Mouse (Mus musculus) midbrain, embryonic 16.5 days (tissue): ENCODE results near the gene Mpdz. TPM values are rescaled to one million over a fixed set of nuclear protein-coding genes. Genes with fewer than 3 reads are reported as not detected.

ENCODE experiments used
- ATAC-seq: fragments of 200-750 bp; cut with Nextera tagmentation; 2 replicates; pipeline ENCODE4 v1.8.0; 2017; ENCODE audit warnings: moderate TSS enrichment
- H3K27ac ChIP-seq: fragments of 300-500 bp; sonication (generic); 2 replicates; pipeline ENCODE4 v1.5.1; 2014; ENCODE audit warnings: mild to moderate bottlenecking, low read length, mixed read lengths
- H3K27me3 ChIP-seq: fragments of 300-500 bp; sonication (generic); 2 replicates; pipeline ENCODE4 v1.6.1; 2014; ENCODE audit warnings: low read depth, low read length, mixed read lengths; ENCODE audit not compliant: control insufficient read depth, insufficient read depth
- H3K36me3 ChIP-seq: fragments of 300-500 bp; sonication (generic); 2 replicates; pipeline ENCODE4 v1.6.1; 2014; ENCODE audit warnings: mild to moderate bottlenecking, low read length, moderate library complexity, mixed read lengths; ENCODE audit not compliant: control insufficient read depth, insufficient read depth
- H3K4me1 ChIP-seq: fragments of 300-500 bp; sonication (generic); 2 replicates; pipeline ENCODE4 v1.6.1; 2014; ENCODE audit warnings: mild to moderate bottlenecking, low read length, mixed read lengths; ENCODE audit not compliant: control insufficient read depth, insufficient read depth
- H3K4me2 ChIP-seq: fragments of 300-500 bp; sonication (generic); 2 replicates; pipeline ENCODE4 v1.6.1; 2014; ENCODE audit warnings: mild to moderate bottlenecking, low read length, mixed read lengths
- H3K4me3 ChIP-seq: fragments of 300-500 bp; sonication (generic); 2 replicates; pipeline ENCODE4 v1.5.1; 2014; ENCODE audit warnings: low read depth, mild to moderate bottlenecking, low read length, moderate library complexity, mixed read lengths
- H3K9ac ChIP-seq: fragments of 300-500 bp; sonication (generic); 2 replicates; pipeline ENCODE4 v1.6.1; 2014; ENCODE audit warnings: low read depth, low read length, mixed read lengths
- H3K9me3 ChIP-seq: fragments of 300-500 bp; sonication (generic); replicated peaks from 2 replicates; pipeline ENCODE4 v1.6.1; 2014; ENCODE audit warnings: mild to moderate bottlenecking, low read length, mixed read lengths; ENCODE audit not compliant: control insufficient read depth, poor library complexity, severe bottlenecking
- WGBS: fragments of 180-500 bp; shearing (Covaris S2); extraction: QIAGEN DNeasy Blood & Tissue Kit; methylation state at CpG from one replicate; pipeline ENCODE4 v1.1.7; 2014; 5-methylcytosine and 5-hydroxymethylcytosine counted together
- polyA plus RNA-seq: library from polyadenylated mRNA; unstranded; fragments of >200 nt; fragmentation: Nextera tagmentation; extraction: Ambion mirVana; gene quantifications from 2 replicates; pipeline ENCODE4 v1.2.1, GENCODE M21; 2015

Gene Mpdz
- polyA plus RNA-seq, 1 experiment from 2014 or later, result 12.1 TPM

- Histone ChIP-seq H3K9me3 (no peaks in the 10 kb centered on the region), H3K4me2 (no peak overlapping the region), H3K36me3 (no peaks in the 10 kb centered on the region), H3K27me3 (no peaks in the 10 kb centered on the region), H3K4me1 (no peaks in the 10 kb centered on the region), H3K9ac (no peak overlapping the region), H3K4me3 (no peak overlapping the region), H3K27ac (no peak overlapping the region)
- ATAC-seq, result no peak
- 84% methylated on average over 3 of the region's 3 CpGs for WGBS
Observed at GRCm38 (mm10) chr4:81453806-81454205, 11.2 kb upstream of the Mpdz start.

GRCm38 (mm10) chr4:81452183-81452582, 9.6 kb upstream of the Mpdz start:
- Histone ChIP-seq H3K27ac (no peak overlapping the region), H3K36me3 (no peaks in the 10 kb centered on the region), H3K4me2 (no peak overlapping the region), H3K4me1 (no peaks in the 10 kb centered on the region), H3K9ac (no peak overlapping the region), H3K27me3 (no peaks in the 10 kb centered on the region), H3K9me3 (no peaks in the 10 kb centered on the region), H3K4me3 (no peak overlapping the region)
- no peak for ATAC-seq
- WGBS, result 49% methylated on average over 2 of the region's 2 CpGs

- Histone ChIP-seq H3K27me3 (no peaks in the 10 kb centered on the region), H3K9ac (no peak overlapping the region), H3K9me3 (no peaks in the 10 kb centered on the region), H3K4me2 (no peak overlapping the region), H3K4me3 (no peak overlapping the region), H3K4me1 (no peaks in the 10 kb centered on the region), H3K36me3 (no peaks in the 10 kb centered on the region), H3K27ac (no peak overlapping the region)
- WGBS, result 94% methylated on average over 4 of the region's 4 CpGs
- no peak for ATAC-seq
Observed at GRCm38 (mm10) chr4:81449413-81449812, 6.8 kb upstream of the Mpdz start.

GRCm38 (mm10) chr4:81443566-81443965, 951 bp upstream of the Mpdz start:
- WGBS, result 90% methylated on average over 5 of the region's 5 CpGs
- H3K4me2 ChIP-seq, result no peak overlapping the region; the same call in 1 of the 2 replicates
- H3K4me3 ChIP-seq, result no peak overlapping the region
- no peaks in the 10 kb centered on the region for H3K9me3 ChIP-seq
- peaks cover 5% of the 10 kb centered on the region for H3K4me1 ChIP-seq
- no peak overlapping the region for H3K9ac ChIP-seq
- no peak overlapping the region for H3K27ac ChIP-seq
- no peaks in the 10 kb centered on the region for H3K36me3 ChIP-seq
- no peaks in the 10 kb centered on the region; the same call in 1 of the 2 replicates for H3K27me3 ChIP-seq
- ATAC-seq, result no peak

- Histone ChIP-seq H3K4me1 (no peaks in the 10 kb centered on the region), H3K36me3 (no peaks in the 10 kb centered on the region), H3K27me3 (no peaks in the 10 kb centered on the region), H3K4me3 (no peak overlapping the region), H3K4me2 (no peak overlapping the region), H3K9me3 (no peaks in the 10 kb centered on the region), H3K9ac (no peak overlapping the region), H3K27ac (no peak overlapping the region)
- WGBS, result 91% methylated on average over 3 of the region's 3 CpGs
- ATAC-seq, result no peak
Observed at GRCm38 (mm10) chr4:81433961-81434360, 8.7 kb downstream of the Mpdz start.

- no peak overlapping the region for H3K27ac ChIP-seq
- no peaks in the 10 kb centered on the region for H3K27me3 ChIP-seq
- WGBS, result 82% methylated on average over 4 of the region's 4 CpGs
Observed at GRCm38 (mm10) chr4:81430826-81431225, 11.8 kb downstream of the Mpdz start.

GRCm38 (mm10) chr4:81430105-81430504, 12.5 kb downstream of the Mpdz start:
- 67% methylated on average over 3 of the region's 3 CpGs for WGBS
- no peak for ATAC-seq

More at GRCm38 (mm10) chr4:81430826-81431225, 11.8 kb downstream of the Mpdz start:
- H3K9ac ChIP-seq, result no peak overlapping the region
- H3K4me3 ChIP-seq, result no peak overlapping the region
- no peak overlapping the region for H3K4me2 ChIP-seq
- no peaks in the 10 kb centered on the region for H3K36me3 ChIP-seq
- no peaks in the 10 kb centered on the region for H3K4me1 ChIP-seq
- no peaks in the 10 kb centered on the region for H3K9me3 ChIP-seq
- no peak for ATAC-seq

GRCm38 (mm10) chr4:81429670-81430069, 12.9 kb downstream of the Mpdz start:
- H3K9me3 ChIP-seq, result no peaks in the 10 kb centered on the region
- H3K9ac ChIP-seq, result no peak overlapping the region
- H3K4me1 ChIP-seq, result no peaks in the 10 kb centered on the region
- H3K36me3 ChIP-seq, result no peaks in the 10 kb centered on the region
- no peaks in the 10 kb centered on the region for H3K27me3 ChIP-seq
- H3K4me3 ChIP-seq, result no peak overlapping the region
- no peak overlapping the region for H3K4me2 ChIP-seq
- no peak overlapping the region for H3K27ac ChIP-seq
- no peak for ATAC-seq
- WGBS, result 85% methylated on average over 2 of the region's 2 CpGs

More at GRCm38 (mm10) chr4:81430105-81430504, 12.5 kb downstream of the Mpdz start:
- H3K9me3 ChIP-seq, result no peaks in the 10 kb centered on the region
- H3K36me3 ChIP-seq, result no peaks in the 10 kb centered on the region
- no peaks in the 10 kb centered on the region for H3K27me3 ChIP-seq
- H3K27ac ChIP-seq, result no peak overlapping the region
- H3K4me2 ChIP-seq, result no peak overlapping the region
- no peak overlapping the region for H3K4me3 ChIP-seq
- H3K9ac ChIP-seq, result no peak overlapping the region
- no peaks in the 10 kb centered on the region for H3K4me1 ChIP-seq

- 27% methylated on average over 1 of the region's 1 CpGs for WGBS
- no peak for ATAC-seq
- H3K4me1 ChIP-seq, result peaks cover 3% of the 10 kb centered on the region
- no peak overlapping the region for H3K27ac ChIP-seq
- no peak overlapping the region for H3K4me2 ChIP-seq
- H3K9me3 ChIP-seq, result no peaks in the 10 kb centered on the region
- H3K4me3 ChIP-seq, result no peak overlapping the region
- H3K9ac ChIP-seq, result no peak overlapping the region
- H3K27me3 ChIP-seq, result no peaks in the 10 kb centered on the region
- H3K36me3 ChIP-seq, result no peaks in the 10 kb centered on the region
Observed at GRCm38 (mm10) chr4:81423556-81423955, 19.1 kb downstream of the Mpdz start.
